ENCODE assay signal across 8 mouse cellular contexts in genomic region chr12:116486404-116486730, GRCm38 (mm10). TPM values are rescaled to one million over a fixed set of nuclear protein-coding genes. Genes with fewer than 3 reads are reported as not detected.
DNase-seq lines count a peak whose midpoint lies in the region; ATAC-seq and TF ChIP-seq lines count a peak whose summit lies in the region.

No protein-coding gene starts in this region.

- no peaks in the 10 kb centered on the region for H3K27me3 ChIP-seq in forebrain, embryonic 11.5 days (ENCODE audit: control insufficient read depth, insufficient read depth, low read length)
- H3K27me3 ChIP-seq in limb, embryonic 14.5 days (ENCODE audit: control insufficient read depth, insufficient read depth, low read length): peaks cover 14% of the 10 kb centered on the region; the same call in 1 of the 2 replicates

- TF ChIP-seq CTCF in left cerebral cortex, adult 2 months (IDR thresholded peaks at IDR 0.05): no peak
- no peak for TF ChIP-seq CTCF in olfactory bulb, adult 2 months (IDR thresholded peaks at IDR 0.05; ENCODE audit: insufficient read depth, low read depth, low read length)

- peak overlapping the region; percentile 92 for H3K27ac ChIP-seq in left cerebral cortex, adult 2 months
- H3K27ac ChIP-seq in forebrain, embryonic 11.5 days (ENCODE audit: low read depth, low read length): no peak overlapping the region
- H3K27ac ChIP-seq in limb, embryonic 14.5 days (replicated peaks; ENCODE audit: low read depth, low read length): no peak overlapping the region
- H3K27ac ChIP-seq in olfactory bulb, adult 2 months (ENCODE audit: insufficient read depth, low read depth, low read length): peak overlapping the region; percentile 84

- no peak for TF ChIP-seq POLR2A in limb, embryonic 14.5 days (IDR thresholded peaks at IDR 0.05; ENCODE audit: borderline replicate concordance, extremely low read depth, insufficient read depth, insufficient read length)
- TF ChIP-seq POLR2A in olfactory bulb, adult 2 months (IDR thresholded peaks at IDR 0.05; ENCODE audit: insufficient read depth, low read depth, low read length): no peak

- H3K4me2 ChIP-seq in forebrain, embryonic 11.5 days (ENCODE audit: low read depth, low read length, severe bottlenecking): peak overlapping the region; percentile 91
- H3K4me2 ChIP-seq in limb, embryonic 14.5 days (replicated peaks; ENCODE audit: low read depth, low read length, severe bottlenecking): peak overlapping the region; percentile 96

- no peak for DNase-seq in left cerebral cortex, adult 2 months (ENCODE audit: extremely low spot score in 1 of 2, low spot score in 2 of 2)
- DNase-seq in left cerebral cortex, postnatal 14 days (ENCODE audit: low spot score in 2 of 2): no peak
- DNase-seq in forebrain, embryonic 11.5 days (ENCODE audit: low spot score): no peak
- DNase-seq in limb, embryonic 14.5 days (ENCODE audit: low spot score): no peak
- DNase-seq in spleen, adult 12 weeks (ENCODE audit: low spot score): no peak
- DNase-seq in adipocyte (ENCODE audit: low spot score): no peak
- no peak for DNase-seq in kidney, postnatal 25 days

- intact Hi-C loops in left cerebral cortex, adult 2 months (cut with DNase I): loop anchor here (1.0 to 5.0 kb wide), 4 partner anchors 96 to 204 kb away; partner anchors contain the start of gene Esyt2
- intact Hi-C loops in left cerebral cortex, postnatal 14 days (cut with DNase I): loop anchor here (5.0 kb wide), 2 partner anchors 116 to 136 kb away; no protein-coding TSS in a partner anchor

- peak overlapping the region; percentile 86 for H3K4me3 ChIP-seq in left cerebral cortex, adult 2 months
- peak overlapping the region; percentile 53 for H3K4me3 ChIP-seq in forebrain, embryonic 11.5 days (ENCODE audit: low read depth, low read length)
- peak overlapping the region; percentile 49 for H3K4me3 ChIP-seq in limb, embryonic 14.5 days (replicated peaks; ENCODE audit: low read length)
- peak overlapping the region; percentile 70 for H3K4me3 ChIP-seq in olfactory bulb, adult 2 months (ENCODE audit: insufficient read depth, low read depth, low read length)

- no peak for ATAC-seq in forebrain, embryonic 11.5 days (replicated peaks; ENCODE audit: low FRiP score)
- ATAC-seq in limb, embryonic 14.5 days (ENCODE audit: low FRiP score, low read depth): no peak

- H3K9ac ChIP-seq in forebrain, embryonic 11.5 days (ENCODE audit: low read length): peak overlapping the region; percentile 52
- H3K9ac ChIP-seq in limb, embryonic 14.5 days (ENCODE audit: low read depth, low read length, severe bottlenecking): no peak overlapping the region

- 0 out of 2 replicates have a peak, but pooled peaks cover 3% of the 10 kb centered on the region for H3K4me1 ChIP-seq in forebrain, embryonic 11.5 days (replicated peaks; ENCODE audit: control insufficient read depth, insufficient read depth, low read length)
- peaks cover 8% of the 10 kb centered on the region; the same call in 1 of the 2 replicates for H3K4me1 ChIP-seq in limb, embryonic 14.5 days (ENCODE audit: control insufficient read depth, insufficient read depth, low read length)
- H3K4me1 ChIP-seq in olfactory bulb, adult 2 months (ENCODE audit: control insufficient read depth, insufficient read depth, low read length): peaks cover 23% of the 10 kb centered on the region

- no peaks in the 10 kb centered on the region for H3K9me3 ChIP-seq in forebrain, embryonic 11.5 days (ENCODE audit: control insufficient read depth, low read length)
- H3K9me3 ChIP-seq in limb, embryonic 14.5 days (ENCODE audit: control insufficient read depth, low read length): no peaks in the 10 kb centered on the region

- H3K36me3 ChIP-seq in forebrain, embryonic 11.5 days (ENCODE audit: control insufficient read depth, insufficient read depth, low read length): no peaks in the 10 kb centered on the region
- no peaks in the 10 kb centered on the region for H3K36me3 ChIP-seq in limb, embryonic 14.5 days (ENCODE audit: control insufficient read depth, insufficient read depth, low read length)

- 2% methylated on average over 10 of the region's 10 CpGs for WGBS in forebrain, embryonic 11.5 days
- 4% methylated on average over 9 of the region's 10 CpGs for WGBS in limb, embryonic 14.5 days
- WGBS in olfactory bulb, adult 2 months: under 1% methylated on average over 10 of the region's 10 CpGs

RNA-seq across cellular contexts. Expression of gene Ptprn2, which starts 0.8 kb away (rescaled TPM):
- total RNA-seq in left cerebral cortex, adult 2 months (2021): 100 to 1,000 TPM; 339 to 346 TPM
- total RNA-seq in left cerebral cortex, postnatal 14 days (2021): 100 to 1,000 TPM; 383 to 385 TPM
- polyA plus RNA-seq in forebrain, embryonic 11.5 days (2014; fragmentation: Nextera tagmentation; extraction: Ambion mirVana): 6.8 and 7.1 TPM in 2 replicates
- polyA plus RNA-seq in limb, embryonic 14.5 days (2012; rRNA removed): 0.65 and 0.68 TPM in 2 replicates
- polyA plus RNA-seq in limb, embryonic 14.5 days (2014; fragmentation: Nextera tagmentation; extraction: Ambion mirVana): 0.08 and 0.19 TPM in 2 replicates
- not detected in 2 replicates for polyA plus RNA-seq in olfactory bulb, adult 2 months (2012; ENCODE audit: insufficient read depth, insufficient read length, low replicate concordance, missing spikeins)

Comparison
In these comparisons a context has a peak if more than half of its experiments do, and no peak if none do; other contexts are left out.
1. H3K27ac ChIP-seq: peak in left cerebral cortex, adult 2 months (single experiment) and olfactory bulb, adult 2 months (single experiment); none in forebrain, embryonic 11.5 days (single experiment) and limb, embryonic 14.5 days (single experiment).
2. Peak in every context shown above with its lines, with median percentiles within 50 percentile points of each other: H3K4me3 ChIP-seq.